In genomic region chr6:38120681-38121371, GRCm38 (mm10) we compare ENCODE assay signal across 12 mouse cellular contexts. TPM values are rescaled to one million over a fixed set of nuclear protein-coding genes. Genes with fewer than 3 reads are reported as not detected.
DNase-seq lines count a peak whose midpoint lies in the region; ATAC-seq and TF ChIP-seq lines count a peak whose summit lies in the region.
"Had no signal": no experiment of that assay in that cellular context is flagged by ENCODE, and none has a peak within 500 bp of the region (broad histone marks: within the 10 kb centered on the region; RNA-seq: fewer than 3 reads in every experiment).

No protein-coding gene starts in this region.

- H3K27me3 ChIP-seq in intestine, embryonic 14.5 days (replicated peaks; ENCODE audit: control insufficient read depth, insufficient read depth, low read length) = no peaks in the 10 kb centered on the region
- no peaks in the 10 kb centered on the region for H3K27me3 ChIP-seq in intestine, postnatal 0 days (replicated peaks; ENCODE audit: control insufficient read depth, insufficient read depth, low read length)
- H3K27me3 ChIP-seq in lung, embryonic 16.5 days (ENCODE audit: control insufficient read depth, insufficient read depth, low read depth, low read length) = no peaks in the 10 kb centered on the region
- H3K27me3 ChIP-seq in heart, embryonic 10.5 days (ENCODE audit: insufficient read depth, poor library complexity, severe bottlenecking) = no peaks in the 10 kb centered on the region
- H3K27me3 ChIP-seq: heart, embryonic 13.5 days had no signal

- no peaks in the 10 kb centered on the region for H3K4me1 ChIP-seq in intestine, embryonic 14.5 days (replicated peaks; ENCODE audit: control insufficient read depth, insufficient read depth, low read length)
- H3K4me1 ChIP-seq in intestine, postnatal 0 days (replicated peaks; ENCODE audit: control insufficient read depth, insufficient read depth, low read length) = no peaks in the 10 kb centered on the region; the same call in 1 of the 2 replicates
- H3K4me1 ChIP-seq in lung, embryonic 16.5 days (replicated peaks; ENCODE audit: control insufficient read depth, insufficient read depth, low read length) = peaks cover 8% of the 10 kb centered on the region
- H3K4me1 ChIP-seq in heart, embryonic 10.5 days = peaks cover 22% of the 10 kb centered on the region; the same call in 1 of the 2 replicates

- no peaks in the 10 kb centered on the region for H3K9me3 ChIP-seq in intestine, embryonic 14.5 days (ENCODE audit: control insufficient read depth, low read length)
- H3K9me3 ChIP-seq in intestine, postnatal 0 days (ENCODE audit: control insufficient read depth) = no peaks in the 10 kb centered on the region
- H3K9me3 ChIP-seq in lung, embryonic 16.5 days (ENCODE audit: control insufficient read depth, low read length) = no peaks in the 10 kb centered on the region
- H3K9me3 ChIP-seq in heart, embryonic 10.5 days = no peaks in the 10 kb centered on the region
- H3K9me3 ChIP-seq: heart, embryonic 13.5 days had no signal

- no peak for DNase-seq in intestine, embryonic 14.5 days (ENCODE audit: low spot score)
- peak; percentile 81 for DNase-seq in kidney, postnatal 10 days
- DNase-seq in thymus, postnatal 14 days = peak; percentile 29
- no peak for DNase-seq in heart, embryonic 10.5 days (ENCODE audit: low spot score)
- no peak for DNase-seq in cerebellum, postnatal 25 days
- DNase-seq in gastrocnemius, adult 18-20 months (ENCODE audit: low spot score) = no peak
- DNase-seq: right cerebral cortex, postnatal 14 days had no signal

- WGBS in intestine, embryonic 14.5 days = 44% methylated on average over 9 of the region's 9 CpGs
- 36% methylated on average over 9 of the region's 9 CpGs for WGBS in intestine, postnatal 0 days
- WGBS in lung, embryonic 16.5 days = 43% methylated on average over 8 of the region's 9 CpGs
- WGBS in heart, embryonic 10.5 days = 62% methylated on average over 9 of the region's 9 CpGs

- peak; percentile 33 for ATAC-seq in intestine, embryonic 14.5 days (replicated peaks; ENCODE audit: low FRiP score, low TSS enrichment, low read depth)
- no peak for ATAC-seq in intestine, postnatal 0 days
- peak; percentile 88 for ATAC-seq in lung, embryonic 16.5 days (ENCODE audit: low read depth)
- ATAC-seq: midbrain, embryonic 16.5 days had no signal

- H3K36me3 ChIP-seq in intestine, embryonic 14.5 days (ENCODE audit: control insufficient read depth, insufficient read depth, low read length) = 0 out of 2 replicates have a peak, but pooled peaks cover 7% of the 10 kb centered on the region
- H3K36me3 ChIP-seq in intestine, postnatal 0 days (ENCODE audit: control insufficient read depth, insufficient read depth) = no peaks in the 10 kb centered on the region
- H3K36me3 ChIP-seq in lung, embryonic 16.5 days (ENCODE audit: control insufficient read depth, insufficient read depth, low read length) = no peaks in the 10 kb centered on the region
- H3K36me3 ChIP-seq in heart, embryonic 10.5 days = 0 out of 2 replicates have a peak, but pooled peaks cover 4% of the 10 kb centered on the region
- H3K36me3 ChIP-seq: heart, embryonic 13.5 days had no signal

- no peak overlapping the region for H3K27ac ChIP-seq in intestine, embryonic 14.5 days (ENCODE audit: low read depth)
- H3K27ac ChIP-seq in intestine, postnatal 0 days (ENCODE audit: low read depth, low read length) = no peak overlapping the region
- H3K27ac ChIP-seq in lung, embryonic 16.5 days (ENCODE audit: low read length) = peak overlapping the region; percentile 69; the same call in 1 of the 2 replicates
- no peak overlapping the region for H3K27ac ChIP-seq in heart, embryonic 10.5 days
- H3K27ac ChIP-seq: heart, embryonic 13.5 days had no signal

- no peak overlapping the region for H3K4me3 ChIP-seq in intestine, embryonic 14.5 days (ENCODE audit: low read depth, low read length)
- H3K4me3 ChIP-seq in intestine, postnatal 0 days (ENCODE audit: low read depth, low read length) = no peak overlapping the region
- H3K4me3 ChIP-seq in lung, embryonic 16.5 days (ENCODE audit: low read length) = no peak overlapping the region
- H3K4me3 ChIP-seq in heart, embryonic 10.5 days = no peak overlapping the region
- H3K4me3 ChIP-seq: heart, embryonic 13.5 days had no signal

- TF ChIP-seq CTCF in intestine, postnatal 0 days (IDR thresholded peaks at IDR 0.05; ENCODE audit: low read depth) = no peak

- H3K4me2 ChIP-seq in intestine, embryonic 14.5 days (ENCODE audit: low read length) = no peak overlapping the region
- H3K4me2 ChIP-seq in intestine, postnatal 0 days (replicated peaks; ENCODE audit: low read depth) = no peak overlapping the region
- H3K4me2 ChIP-seq in lung, embryonic 16.5 days (ENCODE audit: low read depth, low read length) = peak overlapping the region; percentile 7; the same call in 1 of the 2 replicates
- H3K4me2 ChIP-seq: heart, embryonic 13.5 days had no signal

- no peak overlapping the region for H3K9ac ChIP-seq in intestine, embryonic 14.5 days (ENCODE audit: low read length)
- no peak overlapping the region for H3K9ac ChIP-seq in intestine, postnatal 0 days (ENCODE audit: low read depth, low read length)
- no peak overlapping the region for H3K9ac ChIP-seq in lung, embryonic 16.5 days (ENCODE audit: low read length)
- H3K9ac ChIP-seq: heart, embryonic 13.5 days had no signal

RNA-seq across cellular contexts. Expression of gene Atp6v0a4, which starts 3.6 kb away (rescaled TPM):
- 0.97 and 1.9 TPM in 2 replicates for polyA plus RNA-seq in intestine, embryonic 14.5 days (2014; fragmentation: Nextera tagmentation; extraction: Ambion mirVana)
- 0.26 and 0.37 TPM in 2 replicates for polyA plus RNA-seq in intestine, postnatal 0 days (2015; fragmentation: Nextera tagmentation; extraction: Ambion mirVana)
- polyA plus RNA-seq in lung, embryonic 16.5 days (2015; fragmentation: Nextera tagmentation; extraction: Ambion mirVana) = 10.5 and 15.8 TPM in 2 replicates
- polyA plus RNA-seq in heart, embryonic 10.5 days (2016; fragmentation: Nextera tagmentation; extraction: Ambion mirVana) = not detected in 2 replicates
- under 1 TPM; 0.16 to 0.43 TPM for total RNA-seq in gastrocnemius, adult 18-20 months (2021)

RNA-seq across cellular contexts. Expression of gene Tmem213, which starts 11.8 kb away (rescaled TPM):
- polyA plus RNA-seq in intestine, embryonic 14.5 days (2014; fragmentation: Nextera tagmentation; extraction: Ambion mirVana) = 0.31 TPM in 1 of 2 replicates, not detected in the other
- polyA plus RNA-seq in intestine, postnatal 0 days (2015; fragmentation: Nextera tagmentation; extraction: Ambion mirVana) = not detected in 2 replicates
- 133 and 163 TPM in 2 replicates for polyA plus RNA-seq in lung, embryonic 16.5 days (2015; fragmentation: Nextera tagmentation; extraction: Ambion mirVana)
- polyA plus RNA-seq in heart, embryonic 10.5 days (2016; fragmentation: Nextera tagmentation; extraction: Ambion mirVana) = not detected in 2 replicates
- not detected for total RNA-seq in gastrocnemius, adult 18-20 months (2021)
- total RNA-seq: left cerebral cortex, adult 18-20 months had no signal
- polyA plus RNA-seq: heart, embryonic 13.5 days; midbrain, embryonic 16.5 days had no signal

Comparison
In these comparisons a context has a peak if more than half of its experiments do, and no peak if none do; other contexts are left out.
1. DNase-seq: peak in kidney, postnatal 10 days (single experiment) and thymus, postnatal 14 days (single experiment); none in intestine, embryonic 14.5 days (single experiment), heart, embryonic 10.5 days (single experiment), cerebellum, postnatal 25 days (0 of 2) and gastrocnemius, adult 18-20 months (single experiment).
2. RNA of gene Tmem213, which starts 11.8 kb away (polyA plus RNA-seq): 133 to 163 TPM in lung, embryonic 16.5 days; 0.31 TPM in intestine, embryonic 14.5 days, not detected in heart, embryonic 10.5 days and not detected in intestine, postnatal 0 days; every median in the first group is over 100 times any median in the second.